Comparison of ENCODE assay signal across 8 mouse cellular contexts in genomic region chr2:47491874-47492539, GRCm38 (mm10).
DNase-seq lines count a peak whose midpoint lies in the region; ATAC-seq lines count a peak whose summit lies in the region.

No protein-coding gene starts in this region.

- ATAC-seq in common myeloid progenitor, adult 5-6 weeks (replicated peaks; ENCODE audit: low read depth, poor library complexity, severe bottlenecking): peak; percentile 84

- peak; percentile 27 for DNase-seq in gastrocnemius, postnatal 10 days
- DNase-seq in gastrocnemius, adult 18-20 months (ENCODE audit: low spot score): no peak
- peak; percentile 3 for DNase-seq in ovary, postnatal 14 days (ENCODE audit: low spot score)
- no peak for DNase-seq in ovary, postnatal 10 days (ENCODE audit: low spot score)
- DNase-seq in layer of hippocampus, postnatal 14 days (ENCODE audit: low spot score in 2 of 2): peak; percentile 16 to 43
- peak; percentile 25 for DNase-seq in neural tube, embryonic 10.5 days (ENCODE audit: extremely low spot score, low spot score)
- DNase-seq in spleen, postnatal 36 days (ENCODE audit: low spot score in 2 of 2): no peak

Comparison
In these comparisons a context has a peak if more than half of its experiments do, and no peak if none do; other contexts are left out.
1. DNase-seq: peak in gastrocnemius, postnatal 10 days (single experiment), ovary, postnatal 14 days (single experiment), layer of hippocampus, postnatal 14 days (2 of 2) and neural tube, embryonic 10.5 days (single experiment); none in gastrocnemius, adult 18-20 months (single experiment), ovary, postnatal 10 days (single experiment) and spleen, postnatal 36 days (0 of 2).